Mouse (Mus musculus) forebrain, postnatal 0 days (tissue): Measurements from ENCODE around the gene Ppara. TPM values are rescaled to one million over a fixed set of nuclear protein-coding genes. Genes with fewer than 3 reads are reported as not detected.
A peak's percentile ranks its signal among the peaks of the same experiment; 100 is the strongest.

Experiments
- ATAC-seq: fragments of 200-750 bp; cut with Nextera tagmentation; 2 replicates; pipeline ENCODE4 v1.8.0; 2017; ENCODE audit warnings: mild to moderate bottlenecking, moderate library complexity
- DNase-seq: peaks from one replicate; pipeline ENCODE4 v3.0.0-alpha.2; 2015
- H3K27ac ChIP-seq: fragments of 300-500 bp; sonication (generic); 2 replicates; pipeline ENCODE4 v1.5.1; 2014; ENCODE audit warnings: low read depth, mild to moderate bottlenecking, antibody characterized with exemption, low read length, moderate library complexity, mixed read lengths
- H3K27me3 ChIP-seq: fragments of 300-500 bp; sonication (generic); 2 replicates; pipeline ENCODE4 v1.6.1; 2014; ENCODE audit warnings: mild to moderate bottlenecking, low read length, mixed read lengths; ENCODE audit not compliant: insufficient read depth
- H3K36me3 ChIP-seq: fragments of 300-500 bp; sonication (generic); 2 replicates; pipeline ENCODE4 v1.6.1; 2014; ENCODE audit warnings: mild to moderate bottlenecking, moderate library complexity; ENCODE audit not compliant: insufficient read depth
- H3K4me1 ChIP-seq: fragments of 300-500 bp; sonication (generic); 2 replicates; pipeline ENCODE4 v1.6.1; 2014; ENCODE audit warnings: antibody characterized with exemption; ENCODE audit not compliant: insufficient read depth
- H3K4me2 ChIP-seq: fragments of 300-500 bp; sonication (generic); 2 replicates; pipeline ENCODE4 v1.6.1; 2014; ENCODE audit warnings: low read depth, mild to moderate bottlenecking, moderate library complexity
- H3K4me3 ChIP-seq: fragments of 300-500 bp; sonication (generic); 2 replicates; pipeline ENCODE4 v1.5.1; 2014; ENCODE audit warnings: low read depth, low read length, mixed read lengths
- H3K9ac ChIP-seq: fragments of 300-500 bp; sonication (generic); 2 replicates; pipeline ENCODE4 v1.6.1; 2014; ENCODE audit warnings: mild to moderate bottlenecking
- H3K9me3 ChIP-seq: fragments of 300-500 bp; sonication (generic); 2 replicates; pipeline ENCODE4 v1.6.1; 2016; ENCODE audit warnings: low read length
- CTCF ChIP-seq: sonication (generic); IDR thresholded peaks from 2 replicates; pipeline ENCODE4 v1.5.1; 2016; ENCODE audit warnings: antibody characterized with exemption, control low read depth, low read depth
- WGBS: fragments of 180-500 bp; shearing (Covaris S2); extraction: QIAGEN DNeasy Blood & Tissue Kit; methylation state at CpG from one replicate; pipeline ENCODE4 v1.1.7; 2014; 5-methylcytosine and 5-hydroxymethylcytosine counted together
- polyA plus RNA-seq: library from polyadenylated mRNA; unstranded; fragments of >200 nt; fragmentation: Nextera tagmentation; extraction: Ambion mirVana; gene quantifications from 2 replicates; pipeline ENCODE4 v1.2.1, GENCODE M21; 2015
- total RNA-seq: library from RNA; depleted of rRNA; stranded (reverse); fragments of >200 nt; gene quantifications from 2 replicates; pipeline ENCODE4 v1.2.3, GENCODE M21; 2014

The Ppara gene
- total and polyA plus RNA-seq, 2 experiments from 2014 or later = 1.7 to 2.0 TPM

DNA sequence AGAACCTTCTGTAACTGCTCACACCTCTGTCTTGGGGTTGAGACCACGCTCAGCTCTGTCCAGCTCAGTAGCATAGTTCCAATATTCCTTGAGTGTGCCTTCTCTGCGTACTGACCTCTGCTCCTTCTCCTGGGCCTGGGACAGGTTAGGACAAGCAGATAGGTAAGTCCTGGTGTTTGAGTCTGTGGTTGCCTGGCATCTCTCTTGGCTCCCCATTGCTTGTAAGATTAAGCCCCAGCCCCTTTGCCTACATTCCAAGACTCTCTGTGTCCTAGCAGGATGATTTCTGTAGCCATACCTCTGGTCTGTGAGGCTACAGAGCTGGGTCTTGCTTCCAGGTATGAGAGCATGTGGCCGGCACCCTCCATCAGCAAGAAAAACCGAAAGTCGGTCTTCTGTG, 6.6 kb upstream of the Ppara start:
- no peak for TF ChIP-seq CTCF
- Histone ChIP-seq H3K9me3 (no peaks in the 10 kb centered on the region), H3K27ac (no peak overlapping the region), H3K36me3 (no peaks in the 10 kb centered on the region), H3K4me2 (no peak overlapping the region), H3K4me3 (no peak overlapping the region), H3K9ac (no peak overlapping the region), H3K4me1 (no peaks in the 10 kb centered on the region), H3K27me3 (peaks cover 11% of the 10 kb centered on the region)
- 87% methylated on average over 5 of the region's 5 CpGs for WGBS
- DNase-seq (no peak), ATAC-seq (no peak)

DNA sequence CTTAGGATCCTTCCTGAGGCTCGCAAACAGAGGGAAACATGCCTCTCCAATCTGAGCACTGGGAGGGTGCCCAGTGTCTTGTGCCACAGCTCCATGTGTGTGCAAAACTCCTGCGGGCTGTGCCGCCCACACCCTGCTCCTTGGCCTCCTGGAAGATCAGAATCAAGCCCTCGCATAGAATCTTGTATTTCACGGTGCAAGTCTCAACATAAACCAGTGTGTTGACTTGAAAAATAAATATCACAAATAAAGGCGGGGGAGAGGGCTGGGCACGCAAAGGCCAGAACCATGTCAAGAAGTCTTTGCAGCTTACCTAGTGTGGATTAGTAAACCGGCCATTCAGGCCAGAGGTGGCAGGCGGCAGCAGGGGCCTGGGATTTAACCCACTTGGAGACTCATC, 5.5 kb upstream of the Ppara start:
- DNase-seq (no peak), ATAC-seq (no peak)
- H3K4me2 ChIP-seq = no peak overlapping the region
- no peak for TF ChIP-seq CTCF
- H3K27me3 ChIP-seq = peaks cover 19% of the 10 kb centered on the region
- no peak overlapping the region for H3K9ac ChIP-seq
- no peaks in the 10 kb centered on the region for H3K9me3 ChIP-seq
- no peaks in the 10 kb centered on the region for H3K36me3 ChIP-seq
- H3K4me1 ChIP-seq = no peaks in the 10 kb centered on the region
- no peak overlapping the region for H3K4me3 ChIP-seq
- no peak overlapping the region for H3K27ac ChIP-seq
- WGBS = 83% methylated on average over 9 of the region's 9 CpGs

DNA sequence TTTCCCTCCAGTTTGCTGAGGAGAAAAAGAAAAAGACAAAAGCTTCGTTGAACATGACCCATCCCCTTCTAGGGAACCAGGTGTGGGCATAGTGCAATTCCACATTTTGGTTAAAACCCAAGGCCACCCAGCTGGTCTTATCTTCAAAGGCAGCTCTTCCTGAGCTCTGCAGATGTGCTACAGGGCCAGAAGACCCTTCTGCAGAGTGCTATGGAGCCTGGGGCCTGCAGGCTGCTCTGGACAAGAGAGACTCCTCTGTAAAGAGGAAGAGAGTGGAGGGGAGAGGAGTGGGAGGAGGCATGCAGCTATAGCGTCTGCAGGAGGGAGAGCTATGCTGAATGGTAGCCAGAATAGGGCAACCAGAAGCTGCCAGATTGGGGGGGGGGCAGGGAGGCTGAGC, 4.8 kb upstream of the Ppara start:
- DNase-seq (no peak), ATAC-seq (no peak)
- no peaks in the 10 kb centered on the region for H3K4me1 ChIP-seq
- no peaks in the 10 kb centered on the region for H3K9me3 ChIP-seq
- no peak overlapping the region for H3K27ac ChIP-seq
- no peaks in the 10 kb centered on the region for H3K36me3 ChIP-seq
- peaks cover 26% of the 10 kb centered on the region for H3K27me3 ChIP-seq
- no peak overlapping the region for H3K4me3 ChIP-seq
- WGBS = 46% methylated on average over 2 of the region's 2 CpGs
- no peak overlapping the region for H3K9ac ChIP-seq
- no peak for TF ChIP-seq CTCF
- no peak overlapping the region for H3K4me2 ChIP-seq

DNA sequence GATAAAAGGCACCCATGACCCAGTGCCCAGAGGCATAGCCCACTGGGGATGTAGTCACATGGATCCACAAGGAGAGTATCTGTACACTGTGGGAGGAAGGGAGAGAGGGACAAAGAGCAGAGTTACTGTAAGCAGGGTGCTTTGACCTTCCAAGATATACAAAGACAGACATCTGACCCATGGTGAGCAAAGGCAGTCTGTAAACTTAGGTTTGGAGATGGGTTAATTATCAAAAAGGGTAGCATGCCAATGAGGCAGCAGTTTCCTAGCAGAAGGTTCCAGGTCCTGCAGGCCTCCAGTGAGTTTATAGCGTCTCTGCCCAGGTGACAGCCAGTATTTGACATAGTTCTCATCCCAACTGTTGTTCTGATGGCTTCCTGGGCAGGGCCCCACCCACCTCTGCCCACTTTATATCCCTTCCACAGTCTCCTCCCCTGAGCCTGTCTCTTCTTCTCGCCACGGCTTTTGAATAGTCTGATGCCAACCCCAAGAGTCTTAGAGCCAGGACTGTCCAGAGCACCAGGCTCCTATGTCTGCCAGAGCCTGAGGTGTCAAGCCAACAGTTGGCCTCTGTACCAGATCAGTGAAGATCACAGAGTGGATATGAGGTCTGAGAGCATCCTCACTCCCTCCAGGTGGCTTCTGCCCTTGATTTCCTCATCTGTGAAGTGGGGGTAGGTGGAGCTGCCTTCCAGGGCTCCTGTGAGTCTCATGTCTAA, 2.7 kb upstream of the Ppara start:
- no peak overlapping the region for H3K4me3 ChIP-seq
- H3K4me1 ChIP-seq = no peaks in the 10 kb centered on the region
- no peak for DNase-seq
- no peak overlapping the region for H3K27ac ChIP-seq
- H3K27me3 ChIP-seq = peaks cover 44% of the 10 kb centered on the region
- no peaks in the 10 kb centered on the region for H3K36me3 ChIP-seq
- H3K4me2 ChIP-seq = no peak overlapping the region
- TF ChIP-seq CTCF = no peak
- ATAC-seq = no peak
- H3K9ac ChIP-seq = no peak overlapping the region
- 74% methylated on average over 3 of the region's 3 CpGs for WGBS
- no peaks in the 10 kb centered on the region for H3K9me3 ChIP-seq

DNA sequence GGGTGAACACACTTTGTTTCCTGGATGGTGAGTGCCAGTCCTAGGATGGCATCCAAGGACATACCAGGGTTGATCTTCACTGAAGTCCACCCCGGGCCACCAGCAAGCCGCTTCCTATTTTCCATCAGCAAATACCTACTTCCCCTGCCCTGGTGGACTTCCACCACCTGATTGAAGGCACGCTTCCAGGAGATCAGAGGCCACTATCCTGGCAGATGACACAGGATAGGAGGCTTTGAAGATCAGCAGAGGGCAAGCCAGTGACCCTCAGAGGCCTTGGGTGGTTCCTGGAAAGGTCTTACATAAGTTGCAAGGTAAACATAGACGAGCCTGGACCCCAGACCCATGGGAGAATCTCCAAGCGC, 2.2 kb upstream of the Ppara start:
- no peak for ATAC-seq
- peaks cover 48% of the 10 kb centered on the region for H3K27me3 ChIP-seq

DNA sequence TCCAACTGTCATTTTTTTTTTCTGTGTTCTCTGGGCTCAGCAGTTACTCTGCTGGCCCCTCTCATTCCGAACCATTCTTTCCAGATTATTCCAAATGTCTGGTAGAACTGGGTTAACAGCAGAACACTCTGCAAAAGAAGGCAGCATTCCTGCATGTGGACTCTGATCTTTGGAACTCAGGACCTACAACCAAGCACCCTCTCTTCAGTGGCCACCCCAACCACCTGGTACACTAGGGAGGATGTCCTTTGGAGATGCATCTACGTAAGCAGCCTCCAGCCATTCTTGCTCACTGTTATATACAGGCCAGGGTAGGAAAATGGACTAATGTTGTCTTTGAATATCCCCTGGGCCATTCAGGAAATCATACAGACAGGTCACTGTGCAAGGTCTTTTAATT, 1.1 kb upstream of the Ppara start:
- WGBS = 82% methylated on average over 2 of the region's 2 CpGs
- no peak for DNase-seq
- no peak overlapping the region for H3K9ac ChIP-seq
- no peaks in the 10 kb centered on the region for H3K9me3 ChIP-seq
- TF ChIP-seq CTCF = no peak
- no peak for ATAC-seq
- H3K27ac ChIP-seq = no peak overlapping the region
- peaks cover 48% of the 10 kb centered on the region for H3K27me3 ChIP-seq
- no peaks in the 10 kb centered on the region for H3K4me1 ChIP-seq
- H3K4me2 ChIP-seq = no peak overlapping the region
- no peaks in the 10 kb centered on the region for H3K36me3 ChIP-seq
- no peak overlapping the region for H3K4me3 ChIP-seq

More for the DNA sequence above, 2.2 kb upstream of the Ppara start:
- Histone ChIP-seq H3K27ac (no peak overlapping the region), H3K9ac (no peak overlapping the region), H3K9me3 (no peaks in the 10 kb centered on the region), H3K36me3 (no peaks in the 10 kb centered on the region), H3K4me1 (no peaks in the 10 kb centered on the region), H3K4me3 (no peak overlapping the region), H3K4me2 (no peak overlapping the region)
- 73% methylated on average over 5 of the region's 5 CpGs for WGBS
- no peak for TF ChIP-seq CTCF
- no peak for DNase-seq

DNA sequence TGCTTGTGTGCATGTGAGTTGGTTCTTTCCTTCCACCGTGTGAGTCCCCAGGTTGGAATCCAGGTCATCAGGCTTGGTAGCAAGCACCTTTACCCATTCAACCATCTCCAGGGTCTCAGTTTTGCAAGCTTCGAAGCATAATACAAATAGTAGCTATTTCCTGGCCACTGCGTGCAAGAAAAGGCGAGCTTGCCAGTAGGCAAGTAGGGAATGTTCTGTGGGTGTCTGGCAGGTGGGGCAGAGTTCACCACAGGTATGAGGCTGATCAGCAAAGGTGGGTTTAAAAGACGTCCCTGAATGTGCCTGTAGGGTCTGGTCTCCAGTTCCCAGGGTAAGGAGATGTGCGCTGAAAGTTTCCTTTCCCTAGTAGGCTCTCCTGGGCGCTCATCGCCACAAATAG, 635 bp upstream of the Ppara start:
- DNase-seq = no peak
- Histone ChIP-seq H3K4me3 (no peak overlapping the region), H3K4me2 (peak overlapping the region; percentile 66; the same call in 1 of the 2 replicates), H3K27ac (no peak overlapping the region), H3K9ac (no peak overlapping the region), H3K4me1 (no peaks in the 10 kb centered on the region), H3K36me3 (no peaks in the 10 kb centered on the region), H3K9me3 (no peaks in the 10 kb centered on the region), H3K27me3 (peaks cover 48% of the 10 kb centered on the region)
- no peak for TF ChIP-seq CTCF
- no peak for ATAC-seq
- 38% methylated on average over 8 of the region's 8 CpGs for WGBS
